Mouse (Mus musculus) CH12.LX (cell line): ENCODE data around the gene Selenoo. TPM values are rescaled to one million over a fixed set of nuclear protein-coding genes. Genes with fewer than 3 reads are reported as not detected.

Experiments
- DNase-seq: peaks from one replicate; pipeline ENCODE4 v3.0.0-alpha.2; 2013; ENCODE audit errors: extremely low read depth
- H3K27ac ChIP-seq: 2 replicates; pipeline ENCODE4 v1.5.1; 2012; ENCODE audit warnings: low read depth, mild to moderate bottlenecking, control low read depth, moderate library complexity; ENCODE audit not compliant: insufficient read depth
- H3K27me3 ChIP-seq: replicated peaks from 2 replicates; pipeline ENCODE3; 2012; ENCODE audit warnings: inconsistent platforms
- H3K36me3 ChIP-seq, 2 experiments: replicated peaks in 1 of 2; 2 replicates each; pipeline versions ENCODE3 to v1.6.1; 2012; ENCODE audit warnings: inconsistent platforms in 1 of 2, low read length in 1 of 2, mild to moderate bottlenecking in 1 of 2, mixed read lengths in 1 of 2, moderate library complexity in 1 of 2; ENCODE audit not compliant: control insufficient read depth in 1 of 2, insufficient read depth in 1 of 2
- H3K4me1 ChIP-seq, 2 experiments: 2 replicates each; pipeline ENCODE4 v1.6.1; 2012; ENCODE audit warnings: inconsistent platforms in 1 of 2, moderate library complexity in 1 of 2; ENCODE audit not compliant: insufficient read depth in 2 of 2, control insufficient read depth in 1 of 2
- H3K4me2 ChIP-seq: 2 replicates; pipeline ENCODE4 v1.6.1; 2012; ENCODE audit warnings: low read depth, mild to moderate bottlenecking, control low read depth; ENCODE audit not compliant: poor library complexity, insufficient read depth, severe bottlenecking
- H3K4me3 ChIP-seq, 3 experiments: fragments of 150-350 bp in 1 of 3; sonication (generic) in 1 of 3; replicated peaks in 1 of 3; 2 replicates each; pipeline versions ENCODE3 to v1.5.1; 2011 to 2012; ENCODE audit warnings: low read depth in 2 of 3, low read length in 2 of 3, mild to moderate bottlenecking in 2 of 3, moderate library complexity in 2 of 3, control low read depth in 1 of 3, improper control_type of control experiment in 1 of 3, inconsistent platforms in 1 of 3, mixed read lengths in 1 of 3; ENCODE audit not compliant: poor library complexity in 1 of 3
- H3K79me2 ChIP-seq: replicated peaks from 2 replicates; pipeline ENCODE4 v1.6.1; 2012; ENCODE audit warnings: mild to moderate bottlenecking, moderate library complexity; ENCODE audit not compliant: control insufficient read depth, poor library complexity, insufficient read depth, severe bottlenecking; ENCODE audit errors: extremely low read depth
- H3K9ac ChIP-seq: 2 replicates; pipeline ENCODE4 v1.6.1; 2012; ENCODE audit warnings: low read depth, mild to moderate bottlenecking, control low read depth, moderate library complexity; ENCODE audit not compliant: insufficient read depth
- H3K9me3 ChIP-seq: replicated peaks from 2 replicates; pipeline ENCODE3; 2012; ENCODE audit warnings: low read length, inconsistent platforms, mixed read lengths
- CHD2 ChIP-seq: IDR thresholded peaks from 2 replicates; pipeline ENCODE4 v1.6.1; 2011; ENCODE audit warnings: low read length, improper control_type of control experiment
- ELF1 ChIP-seq: IDR thresholded peaks from 2 replicates; pipeline ENCODE4 v1.6.1; 2014; ENCODE audit warnings: low read depth, mild to moderate bottlenecking, inconsistent platforms, low read length, improper control_type of control experiment
- EP300 ChIP-seq: IDR thresholded peaks from 2 replicates; pipeline ENCODE4 v1.6.1; 2011; ENCODE audit warnings: low read length, improper control_type of control experiment
- ETS1 ChIP-seq: conservative IDR thresholded peaks from 2 replicates; pipeline ENCODE4 v1.6.1; 2012; ENCODE audit warnings: low read depth, mild to moderate bottlenecking, inconsistent platforms, low read length, improper control_type of control experiment, moderate library complexity
- HCFC1 ChIP-seq: IDR thresholded peaks from 2 replicates; pipeline ENCODE4 v1.6.1; 2012; ENCODE audit warnings: low read depth, mild to moderate bottlenecking, inconsistent platforms, low read length, improper control_type of control experiment
- IRF4 ChIP-seq: IDR thresholded peaks from 2 replicates; pipeline ENCODE4 v1.6.1; 2014; ENCODE audit warnings: low read depth, mild to moderate bottlenecking, inconsistent platforms, low read length, improper control_type of control experiment
- JUN ChIP-seq: IDR thresholded peaks from 2 replicates; pipeline ENCODE4 v1.6.1; 2011; ENCODE audit warnings: low read depth, mild to moderate bottlenecking, low read length, improper control_type of control experiment, moderate library complexity; ENCODE audit not compliant: insufficient read depth
- JUND ChIP-seq: conservative IDR thresholded peaks from 2 replicates; pipeline ENCODE4 v1.6.1; 2011; ENCODE audit warnings: low read depth, low read length, improper control_type of control experiment
- KAT2A ChIP-seq: IDR thresholded peaks from 2 replicates; pipeline ENCODE4 v1.6.1; 2012; ENCODE audit warnings: low read length, improper control_type of control experiment, inconsistent platforms; ENCODE audit not compliant: insufficient replicate concordance
- MAFK ChIP-seq: IDR thresholded peaks from 2 replicates; pipeline ENCODE4 v1.6.1; 2011; ENCODE audit warnings: low read length, improper control_type of control experiment; ENCODE audit not compliant: insufficient replicate concordance
- MAZ ChIP-seq: IDR thresholded peaks from 2 replicates; pipeline ENCODE4 v1.6.1; 2012; ENCODE audit warnings: low read depth, mild to moderate bottlenecking, inconsistent platforms, low read length, improper control_type of control experiment, moderate library complexity
- MXI1 ChIP-seq: IDR thresholded peaks from 2 replicates; pipeline ENCODE4 v1.6.1; 2011; ENCODE audit warnings: mild to moderate bottlenecking, low read depth, low read length, improper control_type of control experiment
- MYC ChIP-seq: IDR thresholded peaks from 2 replicates; pipeline ENCODE4 v1.6.1; 2011; ENCODE audit warnings: low read depth, mild to moderate bottlenecking, improper control_type of control experiment, low read length
- PAX5 ChIP-seq: IDR thresholded peaks from 2 replicates; pipeline ENCODE4 v1.6.1; 2012; ENCODE audit warnings: low read length, inconsistent platforms, mixed read lengths
- POLR2A ChIP-seq: IDR thresholded peaks from 2 replicates; pipeline ENCODE4 v1.6.1; 2011; ENCODE audit warnings: low read depth, mild to moderate bottlenecking, improper control_type of control experiment, low read length
- POLR2AphosphoS2 ChIP-seq: IDR thresholded peaks from 2 replicates; pipeline ENCODE4 v1.6.1; 2011; ENCODE audit warnings: low read depth, low read length, improper control_type of control experiment
- RAD21 ChIP-seq: IDR thresholded peaks from 2 replicates; pipeline ENCODE4 v1.6.1; 2011; ENCODE audit warnings: low read depth, mild to moderate bottlenecking, low read length, improper control_type of control experiment, moderate library complexity
- SIN3A ChIP-seq: IDR thresholded peaks from 2 replicates; pipeline ENCODE4 v1.6.1; 2012; ENCODE audit warnings: low read length, improper control_type of control experiment, inconsistent platforms
- TBP ChIP-seq: conservative IDR thresholded peaks from 2 replicates; pipeline ENCODE4 v1.6.1; 2011; ENCODE audit warnings: low read depth, low read length, improper control_type of control experiment
- TCF12 ChIP-seq: IDR thresholded peaks from 2 replicates; pipeline ENCODE4 v1.6.1; 2014; ENCODE audit warnings: low read depth, mild to moderate bottlenecking, inconsistent platforms, low read length, improper control_type of control experiment
- UBTF ChIP-seq: IDR thresholded peaks from 2 replicates; pipeline ENCODE4 v1.6.1; 2012; ENCODE audit warnings: low read depth, mild to moderate bottlenecking, inconsistent platforms, low read length, improper control_type of control experiment, moderate library complexity
- USF1 ChIP-seq: IDR thresholded peaks from 2 replicates; pipeline ENCODE4 v1.6.1; 2014; ENCODE audit warnings: low read depth, mild to moderate bottlenecking, inconsistent platforms, low read length, improper control_type of control experiment
- USF2 ChIP-seq: conservative IDR thresholded peaks from 2 replicates; pipeline ENCODE4 v1.6.1; 2011; ENCODE audit warnings: low read depth, low read length, improper control_type of control experiment
- ZC3H11A ChIP-seq: IDR thresholded peaks from 2 replicates; pipeline ENCODE4 v1.6.1; 2012; ENCODE audit warnings: low read depth, mild to moderate bottlenecking, inconsistent platforms, low read length, improper control_type of control experiment
- ZMIZ1 ChIP-seq: IDR thresholded peaks from 2 replicates; pipeline ENCODE4 v1.6.1; 2012; ENCODE audit warnings: low read depth, mild to moderate bottlenecking, inconsistent platforms, low read length, improper control_type of control experiment
- dilution Hi-C: fragments of 300-500 bp; cut with MboI; formaldehyde crosslinking; loops from 2 replicates; pipeline ENCODE4 v1.14.3; 2020; ENCODE audit warnings: low sequenced_read_pairs; ENCODE audit not compliant: extremely low pct_unique_long_range_greater_than_20kb, extremely low pct_ligation_motif_present
- in situ Hi-C: fragments of 300-500 bp; cut with MboI; formaldehyde crosslinking; loops from 3 replicates; pipeline ENCODE4 v1.14.3; 2019; ENCODE audit warnings: low sequenced_read_pairs, low pct_ligation_motif_present, low pct_unique_long_range_greater_than_20kb, mixed read lengths
- polyA plus RNA-seq: library from polyadenylated mRNA; unstranded; fragments of >175 nt; gene quantifications from 2 replicates; pipeline ENCODE4 v1.2.1, GENCODE M21; 2012; ENCODE audit warnings: low read depth; ENCODE audit not compliant: insufficient read length
- total RNA-seq, 2 experiments: library from RNA; depleted of rRNA; stranded (reverse); fragments of 300-350 nt in 1 of 2; fragments of >200 nt in 1 of 2; gene quantifications; 2 replicates each; pipeline ENCODE4 v1.2.3; 2012 to 2014

Gene Selenoo
- total and polyA plus RNA-seq, 3 experiments, result 3.7 to 11.7 (median 8.7) TPM

- no peak overlapping the region for H3K9ac ChIP-seq
- H3K27me3 ChIP-seq, result no peaks in the 10 kb centered on the region
- no peak overlapping the region for H3K4me3 ChIP-seq
- no peak overlapping the region for H3K27ac ChIP-seq
- in situ Hi-C loops (loop anchor here (25.0 kb wide), 1 partner anchor 261 kb away; the partner anchor contains the start of genes Lmf2, Ncaph2 and Sco2), dilution Hi-C loops (no loop called here)
- TF ChIP-seq MXI1 (no peak), EP300 (no peak), TCF12 (no peak), SIN3A (no peak), UBTF (no peak), JUN (no peak), ZMIZ1 (no peak), IRF4 (no peak), MAFK (no peak), ELF1 (no peak), POLR2AphosphoS2 (no peak), POLR2A (no peak), TBP (no peak)
- H3K4me2 ChIP-seq, result no peak overlapping the region
- H3K79me2 ChIP-seq, result no peaks in the 10 kb centered on the region
- no peaks in the 10 kb centered on the region for H3K9me3 ChIP-seq
- H3K4me1 ChIP-seq, result no peaks in the 10 kb centered on the region
- peaks cover 93 to 98% of the 10 kb centered on the region in 2 experiments for H3K36me3 ChIP-seq
- DNase-seq, result no peak
Measured at GRCm38 (mm10) chr15:89100823-89101222, 11.9 kb downstream of the Selenoo start.

DNA sequence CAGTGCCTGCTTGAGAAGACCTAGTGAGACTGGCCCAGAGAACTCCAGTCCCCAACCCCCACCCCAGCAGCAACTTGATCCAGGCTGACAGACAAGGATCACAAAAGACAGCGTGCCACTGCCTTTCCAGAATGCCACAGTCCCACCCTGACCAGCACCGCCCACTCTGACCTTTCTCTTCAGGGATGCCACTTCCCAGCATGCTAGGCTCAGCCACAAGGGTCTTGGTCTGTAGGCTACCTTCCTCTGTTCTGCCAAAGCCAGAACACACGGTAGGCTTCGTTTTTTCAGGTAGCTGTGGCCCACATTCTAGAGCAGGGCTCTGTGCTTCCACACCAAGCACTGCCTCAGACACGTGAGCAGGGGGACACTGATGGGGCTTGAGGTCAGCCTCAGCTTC is 13.8 kb downstream of the Selenoo start:
- Histone ChIP-seq H3K9me3 (no peaks in the 10 kb centered on the region), H3K36me3 (peaks cover 92 to 98% of the 10 kb centered on the region in 2 experiments), H3K27me3 (no peaks in the 10 kb centered on the region), H3K4me1 (no peaks in the 10 kb centered on the region), H3K4me3 (no peak overlapping the region), H3K27ac (no peak overlapping the region), H3K4me2 (no peak overlapping the region), H3K9ac (no peak overlapping the region), H3K79me2 (no peaks in the 10 kb centered on the region)
- in situ Hi-C loops (loop anchor here (25.0 kb wide), 1 partner anchor 260 kb away; the partner anchor contains the start of genes Lmf2, Ncaph2 and Sco2), dilution Hi-C loops (no loop called here)
- no peak for DNase-seq
- TF ChIP-seq MYC (no peak), TCF12 (no peak), ETS1 (no peak), KAT2A (no peak), JUN (no peak), CHD2 (no peak), EP300 (no peak), UBTF (no peak), ZMIZ1 (no peak), RAD21 (no peak), ELF1 (no peak), USF2 (no peak), ZC3H11A (no peak), PAX5 (no peak), HCFC1 (no peak), MXI1 (no peak), SIN3A (no peak), MAZ (no peak), USF1 (no peak), JUND (no peak)
